Mouse (Mus musculus): Measurements from ENCODE around the gene Atmin. TPM values are rescaled to one million over a fixed set of nuclear protein-coding genes. Genes with fewer than 3 reads are reported as not detected.

The Atmin gene
- total RNA-seq, 2 experiments from 2014 or later = 41.1 to 46.4 TPM

Other genes starting within 250 kb of the Atmin start
- gene Cdyl2, start 210.4 kb upstream of the Atmin start, total RNA-seq (2021) = 10 to 100 TPM; 18.9 to 20.8 TPM
- 10 to 100 TPM; 12.9 to 14.8 TPM for gene Cmc2, start 21.9 kb upstream of the Atmin start, total RNA-seq (2021)
- 1 to 10 TPM; 1.6 to 2.7 TPM for gene Cenpn, start 21.7 kb upstream of the Atmin start, total RNA-seq (2021)
- 10 to 100 TPM; 13.8 to 14.7 TPM for gene 1700030J22Rik, start 35.6 kb downstream of the Atmin start, total RNA-seq (2021)
- 10 to 100 TPM; 37.6 to 41.1 TPM for gene Gcsh, start 50.1 kb downstream of the Atmin start, total RNA-seq (2021)
- not detected for gene Pkd1l2, start 139.1 kb downstream of the Atmin start, total RNA-seq (2021)
- not detected for gene Bco1, start 152.5 kb downstream of the Atmin start, total RNA-seq (2021)
- gene Gan, start 214.7 kb downstream of the Atmin start, total RNA-seq (2021) = 10 to 100 TPM; 17.2 to 19.3 TPM

Data from left cerebral cortex, postnatal 14 days (tissue).